Mouse (Mus musculus) spleen, adult 2 months (tissue): Measurements from ENCODE around the gene Piwil4. TPM values are rescaled to one million over a fixed set of nuclear protein-coding genes. Genes with fewer than 3 reads are reported as not detected.
"Not testable (repeated sequence)": the region's sequence is repeated elsewhere in the genome, so short reads cannot be mapped to it uniquely, and the experiment has no call there.

Experiments
- DNase-seq, 2 experiments: peaks; one replicate each; pipeline versions ENCODE4 v3.0.0 to v3.0.0-alpha.2; 2012 to 2021; ENCODE audit warnings: low spot score in 2 of 2, low read depth in 1 of 2
- H3K27ac ChIP-seq: fragments of 200-500 bp; 2 replicates; pipeline ENCODE4 v1.5.1; 2012; ENCODE audit warnings: low read length, inconsistent platforms; ENCODE audit not compliant: insufficient read depth
- H3K27me3 ChIP-seq: fragments of 200-500 bp; 2 replicates; pipeline ENCODE4 v1.6.1; 2012; ENCODE audit warnings: mild to moderate bottlenecking, moderate library complexity, low read length, inconsistent platforms; ENCODE audit not compliant: control insufficient read depth, insufficient read depth
- H3K36me3 ChIP-seq: fragments of 200-500 bp; 2 replicates; pipeline ENCODE4 v1.6.1; 2012; ENCODE audit warnings: mild to moderate bottlenecking, low read length, inconsistent platforms; ENCODE audit not compliant: control insufficient read depth, insufficient read depth
- H3K4me1 ChIP-seq: fragments of 200-500 bp; 2 replicates; pipeline ENCODE4 v1.6.1; 2011; ENCODE audit warnings: inconsistent platforms; ENCODE audit not compliant: control insufficient read depth, insufficient read depth, insufficient read length
- H3K4me3 ChIP-seq: fragments of 200-500 bp; 2 replicates; pipeline ENCODE4 v1.5.1; 2011; ENCODE audit warnings: mild to moderate bottlenecking, inconsistent platforms; ENCODE audit not compliant: insufficient read depth, insufficient read length; ENCODE audit errors: extremely low read depth
- CTCF ChIP-seq: fragments of 200-500 bp; IDR thresholded peaks from 2 replicates; pipeline ENCODE4 v1.5.1; 2011; ENCODE audit warnings: mild to moderate bottlenecking, inconsistent platforms; ENCODE audit not compliant: insufficient read depth, insufficient read length, insufficient replicate concordance; ENCODE audit errors: extremely low read depth
- POLR2A ChIP-seq: fragments of 200-500 bp; IDR thresholded peaks from 2 replicates; pipeline ENCODE4 v1.6.1; 2011; ENCODE audit warnings: low read depth, low read length, inconsistent platforms
- WGBS: fragments of 180-500 bp; shearing (Covaris S2); methylation state at CpG from one replicate; pipeline ENCODE4 v1.1.7; 2018; 5-methylcytosine and 5-hydroxymethylcytosine counted together
- polyA plus RNA-seq: library from polyadenylated mRNA; depleted of rRNA; stranded (reverse); fragments of >200 nt; gene quantifications from 2 replicates; pipeline ENCODE4 v1.2.3, GENCODE M21; 2012

The Piwil4 gene
- polyA plus RNA-seq, 1 experiment, result 0.19 TPM

- no peak for DNase-seq
- Histone ChIP-seq H3K4me3 (no peak overlapping the region), H3K27ac (no peak overlapping the region), H3K27me3 (no peaks in the 10 kb centered on the region), H3K36me3 (no peaks in the 10 kb centered on the region), H3K4me1 (no peaks in the 10 kb centered on the region)
- TF ChIP-seq CTCF (no peak), POLR2A (no peak)
- WGBS, result 93% methylated on average over 3 of the region's 3 CpGs
These were observed 29.6 kb downstream of the Piwil4 start for GRCm38 (mm10) chr9:14710910-14711309.

- no peaks in the 10 kb centered on the region for H3K36me3 ChIP-seq
- no peaks in the 10 kb centered on the region for H3K27me3 ChIP-seq
- no peak overlapping the region for H3K4me3 ChIP-seq
- no peak for TF ChIP-seq POLR2A
- TF ChIP-seq CTCF, result no peak
- WGBS, result 68% methylated on average over 13 of the region's 13 CpGs
- DNase-seq, result no peak
- H3K27ac ChIP-seq, result no peak overlapping the region
- no peaks in the 10 kb centered on the region for H3K4me1 ChIP-seq
These were observed 35.0 kb downstream of the Piwil4 start for GRCm38 (mm10) chr9:14705321-14706162.

GRCm38 (mm10) chr9:14700795-14701194, 39.7 kb downstream of the Piwil4 start:
- H3K4me1 ChIP-seq, H3K27me3 ChIP-seq, H3K27ac ChIP-seq, H3K4me3 ChIP-seq, H3K36me3 ChIP-seq, DNase-seq: not testable (repeated sequence)
- 87% methylated on average over 1 of the region's 1 CpGs for WGBS

- Histone ChIP-seq H3K4me1 (no peaks in the 10 kb centered on the region), H3K36me3 (no peaks in the 10 kb centered on the region), H3K27ac (no peak overlapping the region), H3K27me3 (no peaks in the 10 kb centered on the region), H3K4me3 (no peak overlapping the region)
- WGBS, result 50% methylated on average over 7 of the region's 7 CpGs
- DNase-seq, result no peak
- TF ChIP-seq CTCF (no peak), POLR2A (no peak)
These were observed 41.3 kb downstream of the Piwil4 start for GRCm38 (mm10) chr9:14699288-14699640.

GRCm38 (mm10) chr9:14698582-14699287, 41.8 kb downstream of the Piwil4 start:
- no peaks in the 10 kb centered on the region for H3K36me3 ChIP-seq
- WGBS, result 55% methylated on average over 12 of the region's 12 CpGs
- H3K4me1 ChIP-seq, result no peaks in the 10 kb centered on the region
- no peak overlapping the region for H3K4me3 ChIP-seq
- DNase-seq, result peak; percentile 17 to 67
- H3K27ac ChIP-seq, result no peak overlapping the region
- TF ChIP-seq CTCF, result peak; percentile 76; the same call in 1 of the 2 replicates
- TF ChIP-seq POLR2A, result no peak
- H3K27me3 ChIP-seq, result no peaks in the 10 kb centered on the region

GRCm38 (mm10) chr9:14697903-14698302, 42.6 kb downstream of the Piwil4 start:
- 41% methylated on average over 4 of the region's 4 CpGs for WGBS
- TF ChIP-seq CTCF (peak; percentile 9; the same call in 1 of the 2 replicates), POLR2A (no peak)
- no peak overlapping the region for H3K4me3 ChIP-seq
- H3K4me1 ChIP-seq, result no peaks in the 10 kb centered on the region
- H3K27me3 ChIP-seq, result no peaks in the 10 kb centered on the region
- no peak overlapping the region for H3K27ac ChIP-seq
- peak in 1 of 2 experiments; percentile 10 for DNase-seq
- no peaks in the 10 kb centered on the region for H3K36me3 ChIP-seq
